Mouse (Mus musculus): ENCODE data around the gene Prss57. TPM values are rescaled to one million over a fixed set of nuclear protein-coding genes. Genes with fewer than 3 reads are reported as not detected.

Prss57 gene
- total RNA-seq, 2 experiments from 2014 or later: 0.09 to 0.21 TPM

DNA sequence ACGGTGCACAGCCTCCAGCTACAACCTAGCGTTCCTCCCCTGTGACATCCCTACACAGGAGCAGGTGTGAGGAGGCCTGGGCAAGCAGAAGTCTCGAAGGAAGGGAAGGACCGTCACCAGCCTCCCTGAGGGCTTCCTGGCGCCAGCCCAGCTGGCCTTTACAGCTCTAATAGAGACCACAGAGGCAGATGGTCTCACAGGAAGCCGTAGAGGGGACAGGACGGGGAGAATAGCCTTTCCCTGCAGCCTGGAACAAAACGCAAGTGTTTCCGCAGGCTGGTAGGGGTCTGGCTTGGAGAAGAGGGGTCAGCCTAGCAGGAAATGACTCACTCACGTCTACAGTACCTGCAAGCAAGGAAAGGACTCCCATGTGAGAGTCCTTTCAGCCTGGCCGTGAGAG, 17.1 kb upstream of the Prss57 start:
- peak; percentile 58 for DNase-seq

DNA sequence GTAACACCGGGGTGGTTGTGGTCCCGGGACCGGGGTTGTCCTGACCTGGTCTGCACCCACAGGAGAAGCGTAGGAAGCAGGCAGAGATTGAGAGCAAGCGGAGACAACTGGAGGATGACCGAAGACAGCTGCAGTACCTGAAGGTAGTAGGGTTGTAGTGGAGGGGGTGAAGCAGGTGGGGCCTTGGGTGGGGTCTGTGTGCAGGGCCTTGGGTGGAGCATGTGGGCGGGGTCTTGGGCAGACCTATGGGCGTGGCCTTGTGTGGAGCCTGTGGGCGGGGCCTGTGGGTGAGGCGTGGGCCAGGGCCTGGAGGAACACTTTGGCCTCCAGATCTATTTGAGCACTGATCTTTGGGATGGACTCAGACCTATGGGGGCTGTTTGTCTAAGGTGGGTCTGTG, 16.2 kb upstream of the Prss57 start:
- no peak for DNase-seq

DNA sequence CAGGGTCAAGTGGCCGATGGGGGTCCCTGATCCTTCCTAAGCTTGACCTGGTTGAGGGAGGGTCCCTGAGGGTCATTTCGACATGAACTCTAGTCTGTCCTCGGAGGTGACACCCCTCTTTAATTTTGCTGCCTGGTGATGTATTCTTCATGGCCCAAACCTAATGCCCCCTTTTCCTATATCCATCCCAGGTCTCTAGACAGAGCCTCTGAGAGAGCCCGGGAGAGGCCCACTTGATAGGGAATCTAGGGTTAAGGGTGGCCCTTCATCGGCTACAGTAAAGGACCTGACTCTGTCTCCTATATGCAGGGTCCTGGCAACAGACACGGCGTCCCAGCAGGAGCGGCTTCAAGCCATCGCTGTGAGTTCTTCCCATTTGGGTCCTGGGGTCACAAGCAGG, 15.6 kb upstream of the Prss57 start:
- no peak for DNase-seq

DNA sequence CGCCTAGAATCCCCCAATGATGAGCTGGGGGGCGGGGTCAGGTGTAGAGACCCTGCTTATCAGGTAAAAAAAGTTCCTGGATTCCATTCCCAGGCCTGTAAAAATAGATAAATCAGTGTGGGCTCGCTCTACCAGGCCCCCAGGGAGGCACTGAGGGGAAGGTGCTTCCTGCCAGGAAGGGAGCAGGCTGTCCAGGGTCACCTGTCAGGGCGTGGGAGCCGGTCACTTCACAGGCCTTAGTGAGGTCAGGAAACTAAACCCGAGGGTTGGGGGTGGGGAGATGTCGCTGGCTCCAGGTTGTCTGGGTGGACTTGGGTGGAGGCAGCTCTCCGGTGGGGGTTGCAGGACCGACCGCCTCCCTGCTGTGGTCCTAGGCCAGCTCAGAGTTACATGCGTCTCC, 14.9 kb upstream of the Prss57 start:
- DNase-seq: peak; percentile 56

DNA sequence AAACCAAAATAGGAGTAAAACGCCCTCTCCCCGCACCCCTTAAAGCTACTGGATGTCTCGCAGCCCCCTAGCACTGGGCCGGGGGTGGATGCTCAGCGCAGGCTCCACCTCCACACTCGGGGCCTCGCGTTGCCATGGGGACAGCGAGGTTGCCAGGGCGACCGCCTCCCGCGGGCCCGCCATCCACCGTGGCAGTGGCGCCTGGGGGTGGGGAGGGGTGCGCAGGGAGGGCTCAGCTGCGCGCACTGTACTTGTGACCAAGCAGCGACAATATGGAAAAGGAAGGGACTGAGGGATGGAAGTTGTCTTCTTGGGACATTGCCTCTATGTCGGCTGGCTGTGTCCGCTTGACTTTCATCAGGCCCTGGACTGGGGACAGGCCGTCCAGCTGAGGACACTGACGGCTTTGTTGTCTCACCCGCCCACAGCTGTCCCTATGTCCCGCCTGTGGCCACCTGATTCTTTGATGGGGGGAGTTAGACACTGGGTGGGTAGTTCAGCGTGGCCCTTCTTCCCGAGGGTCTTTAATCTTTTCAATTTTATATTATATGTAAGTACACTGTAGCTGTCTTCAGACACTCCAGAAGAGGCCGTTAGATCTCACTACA, 13.1 kb upstream of the Prss57 start:
- peak; percentile 64 for DNase-seq

DNA sequence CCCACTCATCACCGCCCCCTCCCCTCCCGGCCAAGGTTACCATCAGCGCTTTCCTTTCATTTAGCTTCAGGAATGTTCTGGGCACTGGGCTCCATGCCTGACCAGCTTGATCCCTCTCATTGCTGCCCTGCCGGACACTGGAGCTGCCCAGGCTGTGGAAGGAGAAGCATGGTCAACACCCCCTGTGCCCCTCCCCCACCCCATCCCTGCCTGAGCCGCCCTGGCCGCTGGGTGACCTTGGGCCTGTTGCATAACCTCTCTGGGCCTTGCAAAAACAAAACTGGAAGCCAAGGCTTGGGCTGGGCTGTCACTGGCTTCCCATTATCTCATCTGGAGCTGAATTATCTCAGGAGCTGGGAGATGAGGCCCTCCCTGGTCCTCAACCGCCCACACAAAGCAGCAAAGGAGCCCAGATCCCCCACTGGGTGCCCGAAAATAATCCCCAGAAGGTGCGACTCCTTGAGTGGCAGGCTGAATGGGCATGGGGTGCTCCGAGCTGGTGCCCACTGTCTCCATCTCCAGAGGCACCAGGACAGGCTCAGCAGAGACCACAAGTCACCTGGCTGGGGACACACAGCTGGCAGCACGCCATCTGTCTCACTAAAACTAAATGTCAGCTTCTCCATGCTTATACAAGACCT, 11.7 kb upstream of the Prss57 start:
- peak; percentile 88 for DNase-seq

DNA sequence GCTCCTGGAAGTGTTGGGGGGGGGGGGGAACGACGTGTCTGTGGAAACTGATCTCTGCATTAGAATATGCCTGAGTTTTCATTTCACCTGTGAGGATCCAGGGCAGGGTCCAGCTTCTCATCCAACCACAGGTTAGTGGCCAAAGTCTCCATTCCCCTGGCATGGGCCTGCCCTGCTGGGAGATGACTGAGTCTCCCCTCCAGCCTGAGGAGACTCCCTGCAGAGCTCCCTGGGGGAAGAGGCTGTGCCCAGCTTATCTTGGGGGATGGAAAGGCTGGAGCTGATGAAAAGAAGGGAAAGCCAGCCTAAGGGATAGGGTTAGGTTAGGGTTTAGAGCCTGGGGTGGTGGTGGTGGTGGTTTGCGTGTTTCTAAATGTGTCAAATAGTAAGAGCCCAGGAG, 11.1 kb upstream of the Prss57 start:
- peak; percentile 40 for DNase-seq

DNA sequence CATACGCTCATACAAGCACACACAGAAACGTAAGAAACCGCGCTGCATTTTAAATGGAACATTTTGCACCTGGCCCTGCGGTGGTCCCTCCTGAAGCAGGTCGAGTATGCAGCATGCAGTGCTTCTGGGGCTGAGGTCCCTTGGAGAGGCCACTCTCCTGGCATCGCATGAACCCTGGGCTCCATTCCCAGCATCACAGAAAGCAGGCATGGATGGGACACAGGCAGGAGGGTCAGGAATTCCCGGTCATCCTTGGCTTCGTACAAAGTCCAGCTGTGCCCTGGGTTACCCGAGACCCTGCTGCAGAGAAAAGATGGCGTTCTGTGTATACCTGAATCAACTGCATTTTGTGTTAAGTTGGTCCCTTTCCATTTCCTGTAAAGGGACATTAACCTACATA, 9.7 kb upstream of the Prss57 start:
- DNase-seq: no peak

DNA sequence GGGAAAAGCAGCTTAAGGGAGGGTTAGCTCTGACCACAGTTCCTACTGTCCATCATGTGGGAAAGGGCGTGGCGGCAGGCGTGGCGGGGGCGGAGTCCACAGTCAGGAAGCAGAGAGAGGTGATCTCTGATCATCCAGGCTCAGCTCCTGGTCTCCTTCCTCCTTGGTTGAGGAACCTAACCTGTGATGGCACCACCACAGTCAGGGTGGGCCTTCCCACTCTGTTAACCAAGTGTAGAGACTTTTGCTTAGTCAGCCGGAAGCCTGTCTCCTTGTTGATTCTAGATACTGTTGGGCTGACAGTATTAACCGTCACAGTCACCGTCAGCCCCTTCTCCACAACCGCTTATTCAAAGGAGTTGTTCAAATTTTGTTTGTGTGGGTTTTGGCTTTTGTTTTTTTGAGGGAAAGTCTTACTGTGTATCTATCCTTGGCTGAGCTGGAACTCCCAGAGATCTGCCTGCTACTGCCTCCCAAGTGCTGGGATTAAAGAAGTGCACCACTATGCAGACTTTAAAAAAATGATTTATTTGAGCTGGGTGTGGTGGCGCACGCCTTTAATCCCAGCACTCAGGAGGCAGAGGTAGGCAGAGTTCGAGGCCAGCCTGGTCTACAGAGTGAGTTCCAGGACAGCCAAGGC, 7.6 kb upstream of the Prss57 start:
- no peak for DNase-seq

DNA sequence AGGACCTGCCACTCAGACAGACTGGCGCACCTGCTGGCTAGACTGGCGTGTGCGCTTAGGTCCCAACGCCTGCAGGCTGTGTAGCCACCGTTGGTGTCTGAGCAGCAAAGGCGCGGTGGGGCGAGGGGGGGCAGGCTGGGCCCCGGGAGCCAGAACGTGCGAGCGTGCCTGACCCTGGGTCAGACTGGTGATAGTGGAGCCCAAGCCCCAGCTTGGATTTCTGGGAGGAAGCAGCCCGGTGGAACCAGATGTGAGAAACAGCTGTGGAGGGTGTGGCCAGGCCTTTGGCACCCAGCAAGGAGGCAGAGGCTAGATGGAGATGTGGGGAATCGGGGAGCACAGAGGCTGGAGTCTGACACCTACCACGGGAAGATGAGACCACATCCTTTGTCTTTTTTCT, 6.6 kb upstream of the Prss57 start:
- DNase-seq: no peak

DNA sequence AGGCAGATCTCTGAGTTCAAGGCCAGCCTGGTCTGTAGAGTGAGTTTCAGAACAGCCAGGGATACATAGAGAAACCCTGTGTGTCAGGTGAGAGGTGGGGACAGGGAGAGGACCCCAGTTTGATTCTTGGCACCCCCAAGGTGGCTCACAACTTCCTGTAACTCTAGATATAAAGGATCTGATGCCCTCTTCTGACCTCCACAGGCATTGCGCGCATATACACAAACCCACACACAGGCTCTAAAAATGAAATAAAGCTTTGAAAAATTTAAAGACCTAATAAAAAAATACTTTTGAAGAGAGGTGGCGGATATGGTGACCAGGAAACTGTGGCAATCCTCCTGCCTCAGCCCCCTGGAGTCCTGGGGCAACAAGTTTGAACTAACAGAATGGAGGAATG, 5.1 kb upstream of the Prss57 start:
- DNase-seq: no peak

DNA sequence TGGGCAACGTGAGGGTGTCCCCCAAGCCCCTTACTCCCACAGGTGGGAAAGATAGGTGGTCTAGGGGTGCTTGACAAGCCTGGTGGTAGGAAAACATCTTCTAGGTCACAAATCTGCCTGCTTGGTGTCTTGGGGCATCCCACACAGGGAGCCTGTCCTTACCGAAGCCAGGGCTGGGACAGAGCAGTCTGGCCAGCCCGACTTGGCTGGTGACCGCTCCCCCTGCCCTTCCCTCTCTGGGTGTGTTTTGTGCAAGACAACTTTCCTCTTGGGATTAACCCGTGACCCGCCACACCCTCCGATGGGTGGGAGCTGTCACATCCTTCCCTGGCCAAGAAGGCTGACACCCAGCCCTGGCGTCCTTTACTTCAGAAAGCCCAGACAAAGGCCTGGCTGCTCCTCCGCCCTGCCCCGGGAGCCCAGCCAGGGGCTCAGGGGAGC, 3.8 kb upstream of the Prss57 start:
- peak; percentile 83 for DNase-seq

DNA sequence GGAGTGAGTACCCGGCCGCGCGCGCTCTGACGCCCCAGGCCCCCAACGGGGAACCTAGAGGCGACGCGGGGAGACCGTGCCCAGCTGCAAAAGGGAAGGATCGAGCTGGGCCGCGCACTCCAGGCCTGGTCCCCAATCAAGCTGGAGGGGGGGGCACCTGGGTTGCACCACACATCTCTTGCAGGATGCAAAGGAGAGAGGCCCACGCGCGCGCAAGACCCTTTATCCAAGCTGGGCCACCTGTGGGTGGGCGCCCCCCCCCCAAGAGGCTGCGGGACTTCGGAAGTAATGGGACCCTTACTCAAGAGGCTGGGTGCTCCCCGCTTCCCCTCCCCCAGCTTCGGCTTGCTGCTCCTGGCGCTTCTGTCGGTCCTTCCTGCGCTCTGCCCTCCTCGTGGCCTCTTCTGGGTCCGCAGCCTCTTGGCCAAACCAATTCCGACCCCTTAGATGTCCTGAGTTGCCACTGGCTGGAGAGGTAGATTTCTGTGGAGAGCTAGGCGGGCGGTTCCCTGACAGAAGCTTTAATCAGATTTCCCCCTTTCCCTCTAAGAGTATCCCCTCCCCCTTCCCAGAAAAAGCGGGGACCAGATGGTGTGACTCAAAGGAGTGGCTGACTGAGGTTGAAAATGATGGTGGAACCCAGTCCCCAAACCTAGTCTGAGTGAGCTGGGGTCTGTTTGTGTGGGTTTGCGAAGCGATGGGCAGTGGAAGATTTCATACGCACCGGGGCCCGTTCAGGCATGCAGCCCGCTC, 3.2 kb upstream of the Prss57 start:
- no peak for DNase-seq

DNA sequence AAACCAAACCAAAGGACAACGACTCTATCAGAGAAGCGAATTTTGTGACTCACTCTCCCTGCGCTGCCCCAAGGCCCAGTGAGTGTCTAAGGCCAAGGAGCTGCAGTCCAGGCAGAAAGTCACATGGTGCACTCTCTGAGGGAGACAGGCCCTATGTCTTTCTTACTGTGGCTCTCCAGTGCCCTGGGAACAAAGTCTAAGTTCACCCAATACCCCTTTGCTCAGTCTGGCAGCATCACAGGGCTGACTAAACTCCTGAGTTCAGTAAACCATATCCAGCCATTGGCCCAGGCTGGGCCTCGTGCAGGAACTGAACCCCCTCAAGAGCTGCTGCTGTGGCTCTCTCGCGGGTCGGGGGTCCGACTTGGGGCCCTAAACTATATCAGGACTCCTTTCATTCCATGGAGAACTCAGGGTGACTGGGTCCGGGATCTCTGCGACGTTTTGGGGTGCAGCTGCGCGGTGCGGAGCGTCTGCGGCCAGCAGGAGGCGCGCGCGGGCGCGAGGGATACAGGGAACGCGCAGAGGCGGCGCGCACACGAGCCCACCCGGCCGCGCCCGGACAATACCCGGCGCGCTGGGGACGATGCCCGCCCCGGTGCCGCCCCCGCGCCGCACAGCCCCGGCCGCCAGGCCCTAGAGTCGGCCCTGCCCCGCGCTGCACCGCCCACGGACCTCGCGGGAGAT, 2.4 kb upstream of the Prss57 start, which contains the start of gene Palm:
Gene Palm (plus strand): TSS at position 522 of the 687 bp plus-strand sequence.
- peak; percentile 88 for DNase-seq

DNA sequence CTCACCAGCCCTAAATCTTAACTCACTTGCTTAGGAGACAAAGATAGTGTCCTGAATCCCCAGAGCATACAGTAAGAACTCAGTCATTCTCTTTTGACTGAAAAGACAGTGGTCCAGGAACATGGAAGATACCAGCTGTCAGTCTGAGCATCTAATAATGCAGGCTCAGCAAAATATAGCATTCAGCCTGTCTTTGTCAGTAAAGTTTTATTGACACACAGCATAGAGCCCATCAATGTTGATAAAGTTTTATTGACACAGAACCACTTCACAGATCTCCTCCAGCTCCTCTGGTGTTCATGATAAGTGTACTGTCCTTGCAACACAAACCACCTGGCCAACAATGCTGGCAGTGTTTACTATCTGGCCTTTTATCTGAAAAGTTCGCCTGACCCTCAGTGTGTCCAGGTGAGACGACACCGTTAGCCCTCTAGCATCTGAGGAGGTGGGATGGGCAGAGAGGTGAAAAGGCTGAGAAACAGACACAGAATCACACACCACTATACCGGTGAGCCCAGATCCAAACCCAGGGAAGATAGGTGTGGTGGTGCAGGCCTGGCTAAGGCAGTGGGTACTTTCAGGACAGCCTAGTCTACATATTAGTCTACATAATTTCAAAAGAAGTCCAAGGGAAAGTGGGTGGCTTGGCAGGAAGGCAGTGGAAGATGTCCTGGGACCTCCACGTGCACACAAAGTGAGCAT, 1.7 kb upstream of the Prss57 start:
- DNase-seq: no peak

DNA sequence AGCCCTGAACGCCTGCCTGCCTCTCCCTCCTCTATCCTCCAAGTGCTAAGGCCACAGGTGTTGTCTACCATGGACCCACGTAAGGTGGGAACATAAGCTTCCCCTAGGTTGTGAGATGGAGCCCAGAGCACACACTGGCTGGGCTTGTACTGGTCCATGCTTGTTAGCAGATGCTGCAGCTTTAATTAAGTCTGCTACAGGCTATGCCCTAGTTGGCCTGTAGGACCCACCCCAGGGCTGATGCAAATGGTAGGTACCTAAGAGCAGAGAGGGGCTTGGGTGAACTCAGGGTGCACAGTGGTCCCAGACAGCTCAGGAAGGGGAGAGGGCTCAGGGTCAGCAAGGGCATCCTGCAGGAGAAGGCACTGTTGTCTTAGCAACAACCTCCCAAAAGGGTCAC, 1.2 kb downstream of the Prss57 start:
- no peak for DNase-seq

DNA sequence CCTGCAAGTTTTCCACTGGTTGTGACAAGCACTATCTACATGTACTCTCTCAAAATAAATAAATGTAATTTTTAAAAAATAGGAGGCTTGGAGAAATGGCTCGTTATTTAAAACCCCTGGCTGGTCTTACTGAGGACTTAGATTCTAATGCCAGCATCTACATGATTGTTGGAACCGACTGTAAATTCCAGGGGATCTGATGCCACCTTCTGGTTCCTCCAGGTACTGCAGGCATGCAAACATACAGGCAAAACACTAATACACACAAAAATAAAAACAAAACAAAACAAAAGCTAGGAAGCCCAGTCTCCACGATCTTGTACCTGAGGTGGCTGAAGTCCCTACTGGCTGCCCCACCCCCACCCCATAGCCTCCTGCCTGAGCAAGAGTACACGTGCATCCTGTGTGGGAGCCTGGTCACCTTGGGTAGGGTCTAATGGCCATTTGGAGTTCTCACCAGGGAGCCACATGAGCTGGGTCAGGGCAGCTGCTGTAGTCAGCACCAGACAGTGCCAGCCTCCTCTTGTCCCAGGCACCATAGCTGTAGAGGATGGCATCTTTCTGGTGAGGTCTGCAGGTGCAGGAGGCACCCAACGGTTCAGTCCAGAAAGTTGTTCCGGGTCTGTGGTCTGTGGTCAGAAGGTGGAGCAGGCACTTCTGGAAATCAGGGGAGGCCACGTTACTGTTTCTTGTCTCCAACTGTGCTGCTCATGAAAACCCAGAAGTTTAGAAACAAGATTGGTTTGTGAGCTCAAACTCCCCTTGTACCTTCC, 2.2 kb downstream of the Prss57 start:
- DNase-seq: peak; percentile 88

DNA sequence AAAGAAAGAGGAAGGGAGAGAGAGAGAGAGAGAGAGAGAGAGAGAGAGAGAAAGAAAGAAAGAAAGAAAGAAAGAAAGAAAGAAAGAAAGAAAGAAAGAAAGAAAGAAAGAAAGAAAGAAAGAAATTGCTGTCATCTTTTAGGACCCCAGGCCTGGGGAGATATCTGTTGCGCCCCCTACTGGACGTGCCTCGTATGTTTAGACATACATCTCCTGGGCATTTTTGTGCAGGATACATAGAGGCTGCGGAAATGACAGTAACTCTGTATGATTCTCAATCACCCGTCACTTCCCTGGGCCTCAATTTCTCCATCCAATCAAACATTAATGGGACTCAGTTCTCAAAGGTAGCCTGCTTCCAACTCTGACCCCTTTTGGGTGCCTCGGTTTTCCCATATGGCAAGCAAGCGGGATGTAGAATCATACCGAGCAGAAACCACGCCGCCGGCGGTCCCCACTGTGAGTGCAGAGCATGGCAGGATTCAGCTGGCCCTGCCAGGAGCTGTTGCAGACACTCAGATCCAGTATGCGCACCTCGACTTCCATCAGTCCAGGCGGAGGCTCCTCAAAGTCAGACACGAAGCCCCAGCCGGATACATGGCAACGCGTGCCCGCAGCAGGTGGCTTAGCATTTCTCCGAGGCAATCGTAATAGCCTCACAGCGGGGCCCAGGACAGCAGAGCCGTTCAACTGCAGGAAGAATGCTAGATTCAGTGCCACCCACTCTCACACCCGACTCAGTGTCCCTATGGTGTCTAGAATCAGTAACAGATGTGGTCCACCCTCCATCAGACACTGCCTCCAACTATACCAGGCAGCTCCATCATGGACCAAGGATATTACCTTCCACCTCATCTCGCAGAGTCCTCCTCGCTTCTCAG, 6.6 kb downstream of the Prss57 start:
- DNase-seq: peak; percentile 68

DNA sequence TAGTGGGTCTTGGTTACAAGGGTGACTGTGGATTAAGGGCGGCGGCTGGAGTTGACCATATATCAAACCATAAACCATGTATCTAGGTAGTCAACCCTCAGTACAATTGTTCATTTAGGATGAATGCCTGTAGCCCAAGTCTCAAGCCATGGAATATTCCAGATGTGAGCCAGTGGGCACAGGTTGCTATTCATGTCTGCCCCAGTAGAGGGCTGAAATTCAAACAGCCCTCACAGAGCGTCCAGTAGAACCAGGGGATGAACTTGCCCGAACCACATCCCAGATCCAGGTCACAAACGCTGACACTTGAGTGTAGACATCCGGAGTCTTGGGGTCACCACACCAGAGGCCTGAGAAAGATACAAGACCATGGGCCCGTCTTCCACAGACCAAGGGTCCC, 7.7 kb downstream of the Prss57 start:
- DNase-seq: no peak

DNA sequence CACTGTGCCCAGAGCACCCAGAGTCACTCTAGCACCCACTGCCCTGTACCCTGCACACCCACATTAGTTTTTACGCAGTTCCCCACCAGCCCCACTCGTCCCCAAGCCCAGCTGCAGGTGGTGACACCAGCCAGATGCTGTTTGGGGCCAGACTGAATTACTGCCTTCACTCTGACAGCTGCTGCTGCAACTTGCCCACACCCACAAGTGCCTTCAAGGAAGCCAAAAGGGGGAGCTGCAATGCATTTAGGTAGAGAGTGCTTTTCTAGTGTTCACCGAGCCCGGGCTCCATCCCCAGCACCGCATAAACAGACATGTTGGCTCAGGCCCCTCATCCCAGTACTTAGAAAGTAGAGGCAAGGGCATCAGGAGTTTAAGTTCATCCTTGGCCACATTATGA, 8.8 kb downstream of the Prss57 start:
- no peak for DNase-seq
